Mouse (Mus musculus) common myeloid progenitor, adult 5-6 weeks (primary cell): ENCODE data around the gene Tnni3. TPM values are rescaled to one million over a fixed set of nuclear protein-coding genes. Genes with fewer than 3 reads are reported as not detected.
A peak's percentile ranks its signal among the peaks of the same experiment; 100 is the strongest.

Experiments
- ATAC-seq: replicated peaks from 2 replicates; pipeline ENCODE4 v1.8.0; 2016; ENCODE audit warnings: low read depth, mild to moderate bottlenecking, moderate TSS enrichment, inconsistent platforms; ENCODE audit not compliant: poor library complexity, severe bottlenecking
- total RNA-seq: library from RNA; stranded (forward); fragments of 200-1000, 187-1606 nt; gene quantifications from 2 replicates; pipeline ENCODE4 v1.2.3, GENCODE M21; 2017

Tnni3 gene
- total RNA-seq, 1 experiment from 2014 or later = 1.9 TPM

DNA sequence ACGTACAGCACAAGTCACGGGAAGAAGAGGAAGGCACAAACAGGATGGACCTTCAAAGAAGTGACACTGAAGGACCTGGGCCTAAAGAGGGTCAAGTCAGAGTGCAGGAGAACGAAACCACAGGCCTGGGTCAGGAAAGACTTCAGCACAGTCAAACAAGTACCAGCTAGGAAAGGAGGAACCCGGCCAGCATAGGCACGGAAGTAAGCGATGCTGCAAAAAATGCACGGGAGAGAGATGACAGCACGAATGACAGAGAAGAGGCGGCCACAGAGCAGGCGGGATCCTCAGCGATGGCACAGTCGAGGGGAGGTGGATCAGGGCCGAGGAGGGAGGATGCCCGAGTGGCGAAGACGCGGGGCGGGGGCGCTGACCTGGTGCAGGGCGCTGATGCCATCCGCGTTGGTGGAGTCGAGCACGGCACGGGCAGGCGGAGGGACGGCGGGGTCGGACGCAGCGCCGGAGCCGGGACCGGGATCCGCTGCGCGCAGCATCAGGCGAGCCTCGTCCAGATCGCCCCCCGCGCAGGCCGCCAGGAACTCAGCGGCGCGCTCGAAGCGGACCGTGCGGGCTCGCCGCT is 23.0 kb downstream of the Tnni3 start:
- ATAC-seq = peak; percentile 22

DNA sequence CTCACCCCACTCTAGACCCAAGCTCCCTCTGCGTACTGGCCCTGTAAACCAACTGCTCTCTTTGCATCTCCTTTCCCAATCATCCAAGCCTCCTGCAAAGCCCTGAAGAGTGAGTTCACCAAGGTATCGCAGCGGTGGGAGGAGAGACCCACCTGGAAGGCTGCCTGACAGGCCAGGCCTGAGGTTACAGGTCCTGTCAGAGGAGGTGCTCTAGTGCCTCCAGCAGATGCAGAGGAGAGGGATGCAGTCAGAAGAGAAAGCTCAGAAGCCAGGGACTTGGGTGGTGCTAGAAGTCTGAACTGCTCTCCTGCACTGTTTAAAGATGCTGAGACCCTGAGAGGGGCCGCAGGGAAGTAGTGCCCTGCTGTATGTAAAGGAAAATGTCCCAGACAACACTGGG is 25.0 kb downstream of the Tnni3 start:
- no peak for ATAC-seq

DNA sequence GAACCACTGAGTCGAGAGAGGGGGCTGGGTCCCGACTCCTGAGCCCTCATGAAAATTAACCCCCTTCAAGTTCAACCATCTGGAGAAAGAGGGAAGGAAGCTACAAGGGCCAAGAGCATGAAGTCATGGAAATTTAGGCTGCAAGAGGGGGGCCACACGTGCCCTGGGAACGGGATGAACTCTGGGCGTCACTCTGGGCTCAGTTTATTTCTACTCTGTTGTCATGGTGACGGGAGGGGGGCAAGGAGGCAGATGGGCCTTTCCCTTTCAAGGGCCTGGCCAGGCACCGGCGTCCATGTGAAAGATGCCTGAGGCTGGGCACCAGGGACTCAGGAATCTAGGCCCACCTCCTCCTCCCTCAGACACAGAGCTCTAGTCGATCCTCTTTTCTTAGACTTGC is 25.8 kb downstream of the Tnni3 start:
- peak; percentile 6; the same call in 1 of the 2 replicates for ATAC-seq

DNA sequence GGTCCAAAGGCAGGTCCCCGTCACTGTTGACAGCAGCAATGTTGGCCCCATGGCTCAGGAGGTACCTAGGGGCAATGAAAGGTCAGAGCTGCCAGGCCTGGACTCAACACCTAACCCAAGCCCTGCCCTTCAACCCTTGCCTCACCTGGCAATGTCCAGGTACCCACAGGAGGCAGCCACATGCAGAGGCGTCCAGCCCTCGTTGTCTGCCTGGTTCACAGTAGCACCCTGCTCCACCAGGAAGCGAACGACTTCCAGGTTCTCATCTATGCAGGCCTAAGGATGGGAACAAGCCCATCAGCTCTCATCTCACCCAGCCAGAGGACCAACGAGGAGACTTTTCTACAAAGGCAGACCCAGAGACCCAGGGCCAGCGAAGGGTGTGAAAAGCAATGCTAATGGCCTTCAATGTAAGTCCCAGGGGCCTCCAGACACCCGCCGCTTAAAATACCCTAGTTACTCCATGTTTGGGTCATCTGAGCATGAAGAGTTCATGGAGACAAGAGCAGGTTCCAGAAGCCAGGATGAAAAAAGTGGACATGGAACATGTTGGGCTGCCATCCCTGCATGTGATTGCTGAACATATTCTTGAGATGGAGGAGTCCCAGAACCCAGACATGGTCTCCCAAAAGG is 26.6 kb downstream of the Tnni3 start:
- ATAC-seq = no peak

DNA sequence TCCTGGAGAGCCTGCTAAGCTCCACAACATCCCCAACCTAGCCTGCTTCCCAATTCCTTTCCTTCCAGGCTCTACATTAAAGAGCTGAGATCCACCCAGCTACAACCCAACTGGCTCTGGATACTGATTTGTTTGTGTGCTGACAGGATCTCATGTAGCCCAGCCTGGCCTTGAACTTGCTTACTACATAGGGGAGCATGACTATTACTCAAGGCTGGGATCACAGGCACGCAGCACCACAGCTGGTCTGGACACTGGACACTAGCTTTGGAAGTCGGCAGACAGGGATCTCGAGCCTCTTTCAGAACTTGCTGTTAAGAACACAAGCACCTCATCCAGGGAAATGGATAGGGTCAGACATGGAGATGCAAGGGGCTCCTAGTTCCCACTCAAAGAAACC is 27.6 kb downstream of the Tnni3 start:
- ATAC-seq = no peak

DNA sequence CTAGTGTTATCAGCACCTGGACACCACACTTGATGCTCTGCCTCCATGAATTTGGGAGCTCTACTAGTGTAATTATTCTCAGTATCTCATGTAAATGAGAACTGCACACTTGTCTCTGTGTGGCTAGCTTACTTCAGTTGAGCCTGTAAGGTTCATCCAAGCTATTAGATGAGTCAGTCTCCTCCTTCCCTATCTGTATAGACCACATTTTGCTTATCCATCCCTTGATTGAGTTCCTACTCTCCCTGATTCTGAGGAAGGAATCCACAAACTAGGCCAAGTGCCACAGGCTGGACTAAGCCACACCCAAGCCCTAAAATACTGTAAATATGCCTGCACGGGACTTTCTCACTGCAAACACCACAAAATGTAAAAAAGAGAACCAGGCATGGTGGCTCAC is 30.0 kb downstream of the Tnni3 start:
- 0 out of 2 replicates have a peak, but pooled peaks have one; percentile 4 for ATAC-seq

DNA sequence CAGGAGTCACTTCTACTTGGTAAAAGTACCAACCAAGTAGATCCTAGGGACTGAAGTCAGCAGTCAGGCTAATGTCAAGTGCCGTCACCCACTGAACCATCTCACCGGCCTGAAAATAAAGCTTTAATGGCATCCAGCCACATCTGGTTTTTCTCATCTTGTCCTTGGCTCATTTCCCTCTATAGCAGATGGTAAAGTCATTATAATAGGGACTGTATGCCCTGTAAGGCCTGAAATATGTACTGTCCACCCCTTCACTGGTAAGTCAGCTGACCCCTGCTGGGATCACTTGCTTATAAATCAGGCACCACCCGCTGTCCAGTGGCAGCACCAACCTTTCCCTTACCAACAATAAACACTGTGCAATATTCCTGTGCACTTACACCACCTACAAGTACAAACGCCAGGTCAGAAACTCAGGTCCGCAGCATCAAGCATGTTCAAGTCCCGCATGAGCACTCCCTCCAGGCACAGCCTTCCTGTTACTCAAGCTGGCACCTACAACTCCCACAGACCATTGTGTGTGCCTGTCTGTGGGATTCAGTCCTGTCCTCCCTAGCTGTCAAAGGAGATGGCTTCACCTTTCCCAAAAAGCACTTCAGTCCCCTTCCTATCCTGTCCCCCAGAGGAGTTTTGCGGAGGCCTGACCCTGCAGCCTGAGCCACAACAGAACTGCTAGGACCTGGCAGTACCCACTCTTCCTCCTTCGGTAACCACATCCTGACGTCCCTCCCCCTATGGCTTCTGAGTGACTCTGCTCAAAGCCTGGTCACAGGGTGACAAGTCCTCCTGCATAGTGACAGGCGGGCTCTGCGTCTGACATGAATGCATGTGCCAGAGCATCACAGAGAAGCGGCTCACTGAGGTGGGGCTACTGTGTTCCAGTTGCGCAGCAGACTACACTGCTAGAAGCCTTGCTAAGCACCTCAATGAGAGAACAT is 31.5 kb downstream of the Tnni3 start:
- ATAC-seq = peak; percentile 95

DNA sequence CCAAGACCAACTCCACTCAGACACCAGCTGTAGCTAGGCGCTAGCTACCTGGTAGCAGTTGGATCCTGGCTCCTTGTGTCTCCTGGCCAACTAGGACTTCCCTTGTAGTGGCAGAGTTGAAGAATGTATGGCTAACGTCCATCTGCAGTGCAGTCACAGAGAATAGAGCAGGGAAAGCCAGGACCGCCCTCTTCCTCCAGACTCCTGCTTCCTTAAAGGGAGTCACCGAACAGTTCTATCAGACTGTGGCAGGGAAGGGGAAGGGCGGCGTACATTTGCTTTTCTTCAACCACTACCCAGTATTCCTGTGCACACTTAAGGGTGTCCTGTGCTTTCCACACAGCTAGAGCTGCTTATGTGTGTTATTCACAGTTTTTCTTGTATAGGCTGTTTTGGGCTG is 32.7 kb downstream of the Tnni3 start:
- peak; percentile 23 for ATAC-seq

DNA sequence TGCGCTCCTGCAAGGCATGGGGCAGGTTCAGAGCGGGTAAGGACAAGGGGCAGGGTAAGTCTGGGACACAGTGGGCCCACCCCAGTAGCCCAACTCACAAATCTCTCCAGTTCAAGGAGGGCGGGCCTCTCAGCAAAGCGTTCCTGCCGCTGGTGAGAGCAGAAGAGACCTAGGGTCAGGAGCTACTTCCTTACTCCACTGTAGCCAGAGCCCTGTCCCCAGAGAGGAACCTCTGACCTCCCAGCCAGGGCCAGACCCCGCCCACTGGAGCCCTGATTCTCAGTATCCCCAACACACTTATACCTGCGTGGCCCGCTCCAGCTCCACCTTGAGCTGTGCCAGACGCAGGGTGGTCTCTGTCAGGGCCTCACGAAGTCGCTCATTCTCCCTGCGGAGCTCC is 41.7 kb downstream of the Tnni3 start:
- no peak for ATAC-seq

DNA sequence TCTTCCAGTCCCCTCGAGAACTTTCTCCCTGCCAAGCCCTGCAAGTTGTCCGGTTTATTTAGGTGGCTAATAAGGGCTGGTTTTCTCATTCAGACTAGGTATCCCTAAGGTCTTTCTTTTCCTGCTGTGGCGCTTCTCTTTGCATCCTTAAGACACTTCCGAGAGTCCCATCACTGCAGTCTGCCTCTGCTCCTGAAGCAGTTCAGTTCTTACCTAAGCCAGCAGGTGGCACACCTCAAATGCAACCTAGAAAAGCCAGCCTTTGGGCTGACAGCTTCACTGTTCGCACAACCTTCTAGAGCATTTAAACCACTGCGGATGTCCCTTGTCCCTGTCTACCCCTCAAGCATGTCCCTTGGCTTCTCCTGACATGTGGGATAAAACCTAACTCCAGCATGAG is 44.4 kb downstream of the Tnni3 start:
- ATAC-seq = peak; percentile 55

DNA sequence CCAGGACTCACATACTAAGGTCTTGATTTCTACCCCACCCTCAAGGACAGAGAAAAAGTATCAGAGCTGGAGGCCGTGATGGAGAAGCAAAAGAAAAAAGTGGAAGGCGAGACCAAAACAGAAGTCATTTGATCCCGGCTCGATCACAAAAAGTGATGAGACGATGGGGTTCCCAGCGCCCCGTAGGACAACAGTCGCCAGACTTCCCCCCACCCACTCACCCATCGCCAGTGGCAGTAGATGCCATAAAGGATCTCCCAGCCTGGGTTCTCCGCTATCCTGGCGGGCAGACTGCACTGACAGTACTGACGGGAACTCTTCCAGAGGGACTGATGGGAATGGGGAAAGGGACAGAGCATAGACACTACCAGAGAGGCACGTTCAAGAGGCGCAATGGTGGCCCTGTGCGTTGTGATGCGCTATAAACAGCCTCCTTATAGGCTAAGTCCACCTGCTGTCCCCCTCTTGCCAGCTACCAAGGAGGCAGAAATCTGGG is 45.2 kb downstream of the Tnni3 start:
- ATAC-seq = no peak

DNA sequence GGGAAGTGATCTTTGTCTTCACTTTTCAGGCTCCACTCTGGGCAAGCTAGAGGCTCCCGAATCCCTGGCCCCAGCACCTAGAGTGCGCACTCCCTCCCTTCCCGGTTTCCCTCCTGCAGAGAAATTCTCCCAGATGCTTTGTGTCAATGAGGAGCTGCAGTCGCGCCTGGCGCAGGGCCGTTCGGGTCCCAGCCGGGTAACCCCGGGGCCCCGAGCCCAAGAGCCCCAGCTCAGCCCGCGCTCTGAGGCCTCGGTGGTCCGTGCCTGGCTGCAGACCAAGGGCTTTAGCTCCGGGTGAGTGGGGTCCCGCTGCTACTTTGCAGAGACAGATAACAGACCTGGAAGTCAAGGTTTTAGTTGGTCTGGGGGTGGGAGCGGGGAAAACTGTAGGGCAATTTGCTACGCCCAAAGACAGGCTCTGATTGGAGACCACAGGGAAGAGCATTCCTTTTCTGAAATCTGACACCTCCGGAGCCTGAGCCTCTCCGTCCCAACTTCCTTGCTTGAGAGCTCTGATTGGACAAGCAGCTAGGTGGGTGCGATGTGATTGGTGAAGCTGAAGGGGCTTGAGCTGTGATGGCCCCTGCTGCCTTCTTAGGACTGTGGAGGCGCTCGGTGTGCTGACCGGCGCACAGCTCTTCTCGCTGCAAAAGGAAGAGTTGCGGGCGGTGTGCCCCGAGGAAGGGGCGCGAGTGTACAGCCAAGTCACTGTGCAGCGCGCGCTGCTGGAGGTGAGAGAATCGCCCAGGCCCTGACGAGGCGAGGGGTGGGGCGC is 45.8 kb downstream of the Tnni3 start:
- peak; percentile 87 for ATAC-seq

DNA sequence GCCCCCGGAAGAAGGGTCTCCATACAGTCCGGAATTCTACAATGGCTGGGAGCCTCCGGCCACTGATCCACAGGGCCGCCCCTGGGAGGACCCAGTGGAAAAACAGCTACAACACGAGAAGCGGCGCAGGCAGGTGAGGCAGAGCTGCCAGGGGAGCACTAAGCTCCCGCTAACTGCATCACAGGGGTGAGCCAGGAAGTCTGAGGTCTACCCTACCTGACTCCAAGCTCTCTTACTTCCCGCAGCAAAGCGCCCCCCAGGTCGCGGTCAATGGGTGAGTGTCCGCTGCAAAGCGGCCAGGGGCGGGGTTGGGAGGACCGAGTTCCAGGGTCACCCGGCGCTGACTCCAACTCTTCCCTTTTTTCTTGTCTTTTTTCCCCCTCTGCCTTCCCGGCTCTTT is 50.1 kb downstream of the Tnni3 start:
- ATAC-seq = no peak

DNA sequence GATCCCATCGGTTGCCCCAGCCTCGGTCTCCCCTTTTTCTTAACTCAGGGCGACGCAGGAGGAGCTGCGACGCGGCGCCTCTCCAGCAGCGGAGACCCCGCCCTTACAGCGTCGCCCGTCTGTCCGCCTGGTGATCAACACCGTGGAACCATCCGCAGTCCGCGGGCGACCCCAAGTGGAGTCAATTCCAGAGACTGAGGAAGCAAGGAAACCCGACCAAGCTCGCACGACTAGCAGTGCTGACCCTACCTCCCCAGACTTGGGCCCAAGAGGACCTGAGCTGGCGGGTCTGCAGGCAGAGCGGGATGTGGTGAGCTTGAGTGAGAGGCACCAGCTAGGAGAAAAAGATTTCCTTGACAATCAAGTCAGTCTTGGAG is 52.9 kb downstream of the Tnni3 start:
- ATAC-seq = peak; percentile 81

DNA sequence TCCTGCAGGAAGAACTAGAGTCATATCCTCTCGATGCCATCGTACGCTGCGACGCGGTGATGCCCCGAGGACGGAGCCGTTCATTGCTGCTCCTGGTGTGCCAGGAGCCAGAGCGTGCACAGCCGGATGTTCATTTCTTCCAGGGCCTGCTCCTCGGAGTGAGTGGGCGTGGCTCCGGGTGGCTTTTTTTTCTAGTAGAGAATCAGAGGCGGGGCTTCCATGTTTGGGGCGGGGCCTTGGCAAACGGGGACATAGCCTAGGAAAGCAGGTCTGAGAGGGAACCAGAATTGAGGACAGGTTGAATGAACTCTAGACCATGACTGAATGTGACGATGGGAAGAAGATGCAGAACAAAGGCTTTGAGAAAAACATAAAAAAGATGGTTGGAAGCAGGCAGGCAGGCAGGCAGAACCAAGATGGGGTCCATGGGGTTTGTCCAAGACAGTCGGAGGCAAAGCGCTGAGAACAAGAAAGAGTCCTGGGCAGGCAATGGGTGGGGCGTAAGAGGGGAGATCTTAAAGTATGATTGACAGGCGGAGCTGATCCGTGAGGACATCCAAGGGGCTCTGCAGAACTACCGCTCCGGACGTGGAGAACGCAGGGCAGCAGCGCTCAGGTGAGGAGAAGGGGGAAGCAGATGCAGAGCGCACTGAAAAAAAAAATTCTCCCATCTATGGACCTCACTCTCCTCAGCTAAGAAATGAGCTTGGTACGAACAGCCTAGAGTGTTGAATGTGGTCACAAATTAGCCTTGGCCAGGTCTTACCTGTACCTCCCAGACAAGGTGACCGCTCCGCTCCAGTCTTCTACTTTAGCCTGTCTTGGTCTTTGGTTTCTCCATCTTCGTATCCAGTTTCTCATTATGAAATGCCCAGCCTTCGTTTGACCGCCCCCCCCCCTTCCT is 53.5 kb downstream of the Tnni3 start:
- ATAC-seq = peak; percentile 34; the same call in 1 of the 2 replicates
